Mouse (Mus musculus): ENCODE data around the gene Fam173b.

GRCm38 (mm10) chr15:31595651-31596050 is 6.0 kb upstream of the Fam173b start:
- no peak for TF ChIP-seq CTCF (IDR thresholded peaks at IDR 0.05; ENCODE audit: control insufficient read depth, insufficient read depth, insufficient read length)
- TF ChIP-seq USF1 (IDR thresholded peaks at IDR 0.05; ENCODE audit: low read depth): no peak
- no peak for TF ChIP-seq MAX (IDR thresholded peaks at IDR 0.05)

Measured in C2C12 (cell line).